Mouse (Mus musculus): ENCODE data around the gene Dpysl4. TPM values are rescaled to one million over a fixed set of nuclear protein-coding genes. Genes with fewer than 3 reads are reported as not detected.

Dpysl4 gene
- polyA plus RNA-seq (2016; fragmentation: Nextera tagmentation; extraction: Ambion mirVana): 0.86 and 1.2 TPM in 2 replicates

DNA sequence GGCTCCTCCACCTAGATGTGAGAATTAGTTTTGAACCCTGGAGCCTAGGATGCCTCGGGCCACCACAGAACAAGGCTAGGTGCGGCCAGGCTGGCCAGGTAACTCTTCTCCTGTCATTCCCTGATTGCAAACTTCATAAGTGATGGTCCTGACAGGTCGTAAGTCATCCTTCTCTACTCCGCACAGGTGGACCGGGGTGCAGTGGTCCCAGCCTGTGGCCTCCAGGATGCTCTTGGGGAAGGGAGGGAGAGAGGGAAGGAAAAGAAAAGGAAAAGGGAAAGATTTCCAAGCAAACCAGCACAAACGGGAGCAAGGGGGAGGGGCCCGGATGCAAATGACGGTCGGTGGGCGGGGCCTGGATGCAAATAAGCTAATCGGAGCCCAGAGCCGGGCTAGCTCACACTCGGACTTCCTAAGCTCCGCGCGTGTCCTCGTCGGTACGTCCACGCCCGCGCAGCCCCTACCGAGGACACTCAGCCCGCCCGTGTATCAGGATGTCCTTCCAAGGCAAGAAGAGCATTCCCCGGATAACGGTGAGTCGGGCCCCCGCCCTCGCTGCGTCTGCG lies at the start of gene Dpysl4:
Gene Dpysl4 (plus strand): TSS at position 373 of the 566 bp plus-strand sequence.
- no peaks in the 10 kb centered on the region for H3K4me1 ChIP-seq
- no peak; the same call in 1 of the 2 replicates for ATAC-seq
- H3K4me2 ChIP-seq: peak within 1 kb of the TSS; percentile 62
- H3K27ac ChIP-seq: no peak within 1 kb of the TSS
- H3K36me3 ChIP-seq: no peaks in the 10 kb centered on the region
- no peaks in the 10 kb centered on the region for H3K9me3 ChIP-seq (replicated peaks)
- H3K9ac ChIP-seq: no peak within 1 kb of the TSS
- H3K27me3 ChIP-seq (replicated peaks): peaks cover 64% of the 10 kb centered on the region
- peak within 1 kb of the TSS; percentile 43 for H3K4me3 ChIP-seq
- WGBS (ENCODE audit: insufficient replicate concordance): 5% methylated on average over 32 of the region's 32 CpGs

GRCm38 (mm10) chr7:139063406-139063805 lies 22.4 kb upstream of the Dpysl4 start:
- no peak overlapping the region for H3K27ac ChIP-seq
- H3K9me3 ChIP-seq (replicated peaks): no peaks in the 10 kb centered on the region
- H3K36me3 ChIP-seq: no peaks in the 10 kb centered on the region
- H3K9ac ChIP-seq: no peak overlapping the region
- no peaks in the 10 kb centered on the region for H3K4me1 ChIP-seq
- H3K4me3 ChIP-seq: no peak overlapping the region
- no peak overlapping the region for H3K4me2 ChIP-seq
- WGBS (ENCODE audit: insufficient replicate concordance): 33% methylated on average over 4 of the region's 4 CpGs
- no peak for ATAC-seq
- no peaks in the 10 kb centered on the region for H3K27me3 ChIP-seq (replicated peaks)

DNA sequence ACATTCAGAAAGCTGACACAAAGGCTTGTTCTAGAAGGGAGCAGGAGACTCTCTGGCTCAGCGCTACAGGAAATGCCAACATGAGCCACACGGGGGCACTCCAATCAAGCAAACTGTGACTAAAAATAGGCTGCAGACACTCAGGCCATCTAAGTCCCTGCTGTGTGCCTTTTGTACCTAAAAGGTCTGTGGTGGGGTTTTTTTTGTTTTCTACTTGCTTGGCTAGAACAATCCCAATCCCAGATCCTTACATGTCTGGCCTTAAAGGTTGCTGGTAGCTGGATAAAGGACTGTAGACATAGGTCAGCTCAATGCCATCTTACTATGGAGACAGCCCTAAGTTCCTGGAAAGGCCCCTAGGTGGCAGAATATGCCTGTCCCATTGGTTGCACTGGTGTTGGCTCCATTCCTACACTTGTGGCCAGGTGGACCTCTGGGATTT lies 17.6 kb upstream of the Dpysl4 start:
- no peaks in the 10 kb centered on the region for H3K36me3 ChIP-seq
- H3K27ac ChIP-seq: no peak overlapping the region
- 2% methylated on average over 2 of the region's 2 CpGs for WGBS (ENCODE audit: insufficient replicate concordance)
- no peak overlapping the region for H3K9ac ChIP-seq
- no peak overlapping the region for H3K4me2 ChIP-seq
- ATAC-seq: no peak
- H3K4me3 ChIP-seq: no peak overlapping the region
- no peaks in the 10 kb centered on the region for H3K4me1 ChIP-seq
- H3K9me3 ChIP-seq (replicated peaks): no peaks in the 10 kb centered on the region
- H3K27me3 ChIP-seq (replicated peaks): no peaks in the 10 kb centered on the region

DNA sequence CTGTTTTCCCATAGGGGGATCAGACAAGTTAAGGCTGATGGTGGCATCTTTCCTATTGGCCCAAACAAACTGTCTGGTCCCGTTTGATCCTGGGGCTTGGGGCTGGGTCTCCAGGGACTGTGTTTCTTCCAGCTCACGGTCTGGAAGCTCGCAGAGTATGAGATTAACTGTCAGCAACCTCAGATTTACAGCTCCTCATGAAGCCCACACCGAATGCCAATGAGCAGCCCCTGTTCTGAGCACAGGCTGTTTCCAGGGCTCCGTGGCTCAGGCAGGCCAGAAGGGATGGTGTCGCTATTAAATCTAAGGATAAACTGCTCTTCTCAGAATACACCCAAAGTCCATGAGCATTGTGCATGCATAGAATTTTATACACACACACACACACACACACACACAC lies 11.6 kb upstream of the Dpysl4 start:
- WGBS (ENCODE audit: insufficient replicate concordance): 46% methylated on average over 6 of the region's 6 CpGs
- Histone ChIP-seq H3K4me1 (no peaks in the 10 kb centered on the region), H3K9ac (no peak overlapping the region), H3K27me3 (replicated peaks) (peaks cover 13% of the 10 kb centered on the region; the same call in 1 of the 2 replicates), H3K36me3 (no peaks in the 10 kb centered on the region), H3K4me3 (no peak overlapping the region), H3K27ac (no peak overlapping the region), H3K4me2 (no peak overlapping the region), H3K9me3 (replicated peaks) (no peaks in the 10 kb centered on the region)
- no peak for ATAC-seq

DNA sequence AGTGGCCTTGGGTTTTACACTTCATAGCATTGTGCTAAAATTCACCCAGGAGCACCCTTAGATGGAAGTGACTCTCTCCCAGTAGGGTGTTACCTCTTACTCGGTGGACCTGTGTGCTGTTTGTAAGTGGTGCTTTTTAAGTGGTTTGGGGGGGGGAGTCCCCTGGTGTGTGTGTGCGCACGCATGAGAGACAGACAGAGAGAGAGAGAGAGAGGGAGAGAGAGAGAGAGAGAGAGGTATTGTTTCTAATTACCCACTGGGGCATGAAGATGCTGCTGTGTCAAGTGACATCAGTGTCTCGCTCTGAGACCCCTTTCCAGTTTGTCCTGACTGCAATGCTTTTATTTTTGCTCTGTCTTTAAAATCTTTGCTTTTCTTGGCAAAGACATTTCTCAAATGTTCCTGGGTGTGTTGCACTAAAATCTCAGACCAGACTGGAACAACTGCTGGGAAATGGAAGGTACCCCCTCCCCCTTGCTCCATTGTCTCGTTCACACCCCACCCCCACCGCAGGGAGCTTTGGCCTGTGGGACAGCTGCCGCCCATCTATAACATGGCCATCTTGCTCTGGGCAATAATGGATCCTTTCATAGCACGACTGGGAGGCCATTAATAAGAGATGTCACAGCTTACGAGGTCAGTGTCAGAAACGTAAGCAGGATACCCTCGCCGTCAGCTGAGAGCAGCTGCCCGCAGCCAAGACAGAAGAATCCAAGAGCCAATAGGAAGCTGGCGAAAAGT lies 10.6 kb upstream of the Dpysl4 start:
- H3K4me1 ChIP-seq: no peaks in the 10 kb centered on the region
- no peak overlapping the region for H3K4me3 ChIP-seq
- H3K36me3 ChIP-seq: no peaks in the 10 kb centered on the region
- H3K9ac ChIP-seq: no peak overlapping the region
- H3K27me3 ChIP-seq (replicated peaks): peaks cover 13% of the 10 kb centered on the region; the same call in 1 of the 2 replicates
- no peak for ATAC-seq
- 63% methylated on average over 14 of the region's 14 CpGs for WGBS (ENCODE audit: insufficient replicate concordance)
- no peak overlapping the region for H3K4me2 ChIP-seq
- no peak overlapping the region for H3K27ac ChIP-seq
- H3K9me3 ChIP-seq (replicated peaks): no peaks in the 10 kb centered on the region

DNA sequence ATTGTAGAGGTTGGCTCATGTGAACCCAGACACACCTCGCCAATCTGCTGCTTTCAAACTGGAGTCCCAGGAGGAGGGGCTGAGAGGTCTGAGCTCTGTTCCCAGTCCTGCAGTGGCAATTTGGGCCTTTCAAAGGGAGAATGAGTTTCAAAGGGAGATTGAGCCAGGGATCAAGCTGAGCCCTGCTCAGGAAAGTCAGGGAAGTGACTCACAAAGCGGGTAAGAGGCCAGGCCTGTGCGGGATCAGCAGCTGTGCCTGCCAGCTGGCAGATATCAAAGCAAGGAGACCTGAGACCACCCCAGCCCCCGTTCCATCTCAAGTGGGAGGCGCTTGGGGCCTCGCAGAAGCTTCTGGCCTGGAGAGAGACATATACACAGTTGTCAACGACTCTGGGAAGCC lies 8.5 kb upstream of the Dpysl4 start:
- no peak for ATAC-seq
- H3K9me3 ChIP-seq (replicated peaks): no peaks in the 10 kb centered on the region
- no peak overlapping the region for H3K27ac ChIP-seq
- 22% methylated on average over 7 of the region's 7 CpGs for WGBS (ENCODE audit: insufficient replicate concordance)
- H3K4me3 ChIP-seq: no peak overlapping the region
- no peak overlapping the region for H3K4me2 ChIP-seq
- no peaks in the 10 kb centered on the region for H3K4me1 ChIP-seq
- no peaks in the 10 kb centered on the region for H3K36me3 ChIP-seq
- peaks cover 13% of the 10 kb centered on the region; the same call in 1 of the 2 replicates for H3K27me3 ChIP-seq (replicated peaks)
- no peak overlapping the region for H3K9ac ChIP-seq

GRCm38 (mm10) chr7:139078181-139078580 lies 7.6 kb upstream of the Dpysl4 start:
- Histone ChIP-seq H3K9me3 (replicated peaks) (no peaks in the 10 kb centered on the region), H3K27ac (no peak overlapping the region), H3K9ac (no peak overlapping the region), H3K4me2 (no peak overlapping the region), H3K4me3 (no peak overlapping the region), H3K36me3 (no peaks in the 10 kb centered on the region), H3K4me1 (no peaks in the 10 kb centered on the region), H3K27me3 (replicated peaks) (peaks cover 20% of the 10 kb centered on the region; the same call in 1 of the 2 replicates)
- WGBS (ENCODE audit: insufficient replicate concordance): 65% methylated on average over 6 of the region's 6 CpGs
- no peak for ATAC-seq

DNA sequence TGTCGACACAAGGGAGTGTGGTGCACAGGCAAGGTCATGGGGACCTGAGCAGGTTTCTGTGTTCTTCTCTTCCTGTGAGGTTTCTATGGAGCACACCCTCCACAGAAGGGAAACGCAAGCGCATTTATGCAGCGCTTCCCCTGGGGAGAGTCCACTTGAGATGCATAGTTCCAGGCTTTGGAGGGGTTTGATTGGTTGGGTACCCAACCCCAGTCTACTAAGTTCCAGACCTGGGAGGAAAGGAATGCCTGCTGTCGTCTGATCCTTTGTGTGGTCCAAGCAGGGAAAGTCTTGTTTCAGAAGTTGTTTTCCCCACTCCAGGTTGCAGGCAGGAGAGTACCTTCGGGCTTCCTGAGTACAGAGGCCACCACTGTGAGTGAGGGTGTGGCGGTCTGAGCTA lies 6.7 kb upstream of the Dpysl4 start:
- Histone ChIP-seq H3K4me3 (no peak overlapping the region), H3K4me1 (no peaks in the 10 kb centered on the region), H3K9ac (no peak overlapping the region), H3K27me3 (replicated peaks) (peaks cover 25% of the 10 kb centered on the region; the same call in 1 of the 2 replicates), H3K9me3 (replicated peaks) (no peaks in the 10 kb centered on the region), H3K4me2 (no peak overlapping the region), H3K36me3 (no peaks in the 10 kb centered on the region), H3K27ac (no peak overlapping the region)
- no peak for ATAC-seq
- 63% methylated on average over 7 of the region's 7 CpGs for WGBS (ENCODE audit: insufficient replicate concordance)

GRCm38 (mm10) chr7:139080714-139081113 lies 5.1 kb upstream of the Dpysl4 start:
- H3K4me3 ChIP-seq: no peak overlapping the region
- H3K9me3 ChIP-seq (replicated peaks): no peaks in the 10 kb centered on the region
- no peaks in the 10 kb centered on the region for H3K4me1 ChIP-seq
- no peak for ATAC-seq
- no peaks in the 10 kb centered on the region for H3K36me3 ChIP-seq
- WGBS (ENCODE audit: insufficient replicate concordance): 51% methylated on average over 4 of the region's 4 CpGs
- H3K4me2 ChIP-seq: no peak overlapping the region
- H3K27me3 ChIP-seq (replicated peaks): peaks cover 40% of the 10 kb centered on the region
- no peak overlapping the region for H3K9ac ChIP-seq
- H3K27ac ChIP-seq: no peak overlapping the region

- 72% methylated on average over 5 of the region's 5 CpGs for WGBS (ENCODE audit: insufficient replicate concordance)
- no peak overlapping the region for H3K4me2 ChIP-seq
- H3K36me3 ChIP-seq: no peaks in the 10 kb centered on the region
- H3K27me3 ChIP-seq (replicated peaks): peaks cover 41% of the 10 kb centered on the region
- no peaks in the 10 kb centered on the region for H3K4me1 ChIP-seq
- no peak for ATAC-seq
- H3K27ac ChIP-seq: no peak overlapping the region
- H3K9ac ChIP-seq: no peak overlapping the region
- no peak overlapping the region for H3K4me3 ChIP-seq
- no peaks in the 10 kb centered on the region for H3K9me3 ChIP-seq (replicated peaks)
Observed at GRCm38 (mm10) chr7:139081158-139081557, 4.6 kb upstream of the Dpysl4 start.

- H3K4me1 ChIP-seq: no peaks in the 10 kb centered on the region
- H3K4me2 ChIP-seq: no peak overlapping the region
- H3K9ac ChIP-seq: no peak overlapping the region
- no peaks in the 10 kb centered on the region for H3K36me3 ChIP-seq
- WGBS (ENCODE audit: insufficient replicate concordance): 75% methylated on average over 8 of the region's 8 CpGs
- no peaks in the 10 kb centered on the region for H3K9me3 ChIP-seq (replicated peaks)
- H3K27me3 ChIP-seq (replicated peaks): peaks cover 48% of the 10 kb centered on the region
- no peak for ATAC-seq
- H3K27ac ChIP-seq: no peak overlapping the region
- H3K4me3 ChIP-seq: no peak overlapping the region
Observed at GRCm38 (mm10) chr7:139082281-139082680, 3.5 kb upstream of the Dpysl4 start.

DNA sequence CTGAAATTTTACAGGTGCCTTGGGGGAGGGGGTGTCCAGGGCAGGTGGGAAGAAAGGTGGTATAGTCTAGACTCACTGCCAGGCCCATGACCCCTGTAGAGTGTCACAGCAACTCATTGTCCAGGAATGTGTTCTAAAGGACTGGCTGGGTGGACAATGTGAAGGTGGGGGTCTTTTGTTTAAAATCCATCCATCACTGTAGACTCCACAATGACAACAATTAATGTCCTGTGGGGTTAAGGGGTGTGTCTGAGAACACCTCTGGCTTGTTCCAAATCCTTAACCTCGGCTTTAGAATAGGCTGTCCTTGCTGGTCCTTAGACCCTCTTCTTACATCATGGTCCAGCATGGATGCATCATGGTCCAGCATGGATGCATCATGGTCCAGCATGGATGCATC lies 1.5 kb upstream of the Dpysl4 start:
- no peak overlapping the region for H3K4me3 ChIP-seq
- H3K36me3 ChIP-seq: no peaks in the 10 kb centered on the region
- no peak for ATAC-seq
- H3K4me1 ChIP-seq: no peaks in the 10 kb centered on the region
- H3K4me2 ChIP-seq: no peak overlapping the region
- no peaks in the 10 kb centered on the region for H3K9me3 ChIP-seq (replicated peaks)
- peaks cover 64% of the 10 kb centered on the region for H3K27me3 ChIP-seq (replicated peaks)
- no peak overlapping the region for H3K27ac ChIP-seq
- H3K9ac ChIP-seq: no peak overlapping the region
- WGBS (ENCODE audit: insufficient replicate concordance): 56% methylated on average over 1 of the region's 1 CpGs
